Mouse (Mus musculus) cerebellum, adult 11 months (tissue): ENCODE results near the gene Smim27.

Source experiments
- DNase-seq: peaks from one replicate; pipeline ENCODE4 v3.0.0; 2022

The Smim27 gene

GRCm38 (mm10) chr4:40269430-40270032, at the start of gene Smim27, which contains the start of gene Topors:
Gene Smim27, plus strand, starts transcription at chr4:40269579.
Gene Topors, minus strand, starts transcription at chr4:40269850.
- DNase-seq: peak; percentile 89

GRCm38 (mm10) chr4:40220437-40220836, 48.9 kb upstream of the Smim27 start:
- DNase-seq: no peak

DNA sequence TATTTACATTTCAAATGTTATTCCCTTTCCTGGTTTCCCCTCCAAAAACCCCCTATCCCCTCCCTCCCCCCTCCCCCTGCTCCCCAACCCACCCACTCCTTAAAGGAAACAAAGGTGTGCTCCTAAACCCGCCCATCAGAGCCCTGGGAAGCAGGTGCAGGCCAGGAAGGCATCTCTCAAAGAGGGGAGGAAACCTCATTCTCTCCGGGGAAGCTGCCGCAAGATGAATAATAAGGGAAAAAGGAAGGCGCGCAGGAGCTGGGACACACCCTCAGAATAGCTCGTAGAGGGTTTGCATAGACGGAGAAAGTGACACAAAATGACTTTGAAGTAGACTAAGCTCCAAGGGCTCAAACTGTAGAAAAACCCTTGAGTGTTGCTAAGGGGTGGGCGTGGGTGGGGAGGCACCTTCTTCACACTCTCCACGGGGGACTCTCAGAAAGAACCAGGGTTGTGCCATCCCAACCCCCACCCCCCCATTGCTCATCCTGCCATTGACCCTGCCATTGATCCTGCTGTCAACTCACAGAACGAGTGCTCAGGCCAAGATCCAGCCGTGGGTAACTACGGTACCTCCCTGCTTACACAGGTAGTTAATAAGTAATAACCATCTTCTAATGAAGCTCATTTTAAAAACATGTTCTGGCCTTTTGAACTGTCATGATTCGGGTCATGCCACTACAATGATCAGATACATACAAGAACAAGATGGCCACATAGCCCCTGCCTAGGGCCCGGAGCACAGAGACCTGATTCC, 48.2 kb upstream of the Smim27 start:
- no peak for DNase-seq

- DNase-seq: no peak
These were observed 47.3 kb upstream of the Smim27 start for GRCm38 (mm10) chr4:40221876-40222585.

DNA sequence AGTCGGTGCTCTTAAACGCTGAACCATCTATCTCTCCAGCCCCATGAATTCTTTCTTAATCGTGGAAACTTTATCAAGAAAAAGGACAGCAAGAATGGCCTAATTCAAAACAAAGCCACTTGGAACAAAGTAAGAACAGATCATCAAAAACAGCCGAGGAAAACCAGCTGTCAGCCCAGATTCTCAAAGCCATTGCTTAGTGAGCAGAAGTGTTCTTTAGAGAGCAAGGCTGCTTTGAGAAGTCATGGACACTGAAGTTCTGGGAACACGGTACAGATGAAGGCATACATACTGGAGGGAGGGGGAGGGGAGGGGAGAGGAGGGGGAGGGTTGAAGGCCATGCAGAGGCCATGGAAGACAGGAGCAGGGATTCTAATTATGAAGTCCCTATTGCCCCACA, 43.3 kb upstream of the Smim27 start:
- no peak for DNase-seq

GRCm38 (mm10) chr4:40227131-40227530, 42.2 kb upstream of the Smim27 start:
- no peak for DNase-seq

- no peak for DNase-seq
These were observed 41.5 kb upstream of the Smim27 start for GRCm38 (mm10) chr4:40227886-40228285.

- DNase-seq: no peak
These were observed 39.7 kb upstream of the Smim27 start for GRCm38 (mm10) chr4:40229723-40230122.

DNA sequence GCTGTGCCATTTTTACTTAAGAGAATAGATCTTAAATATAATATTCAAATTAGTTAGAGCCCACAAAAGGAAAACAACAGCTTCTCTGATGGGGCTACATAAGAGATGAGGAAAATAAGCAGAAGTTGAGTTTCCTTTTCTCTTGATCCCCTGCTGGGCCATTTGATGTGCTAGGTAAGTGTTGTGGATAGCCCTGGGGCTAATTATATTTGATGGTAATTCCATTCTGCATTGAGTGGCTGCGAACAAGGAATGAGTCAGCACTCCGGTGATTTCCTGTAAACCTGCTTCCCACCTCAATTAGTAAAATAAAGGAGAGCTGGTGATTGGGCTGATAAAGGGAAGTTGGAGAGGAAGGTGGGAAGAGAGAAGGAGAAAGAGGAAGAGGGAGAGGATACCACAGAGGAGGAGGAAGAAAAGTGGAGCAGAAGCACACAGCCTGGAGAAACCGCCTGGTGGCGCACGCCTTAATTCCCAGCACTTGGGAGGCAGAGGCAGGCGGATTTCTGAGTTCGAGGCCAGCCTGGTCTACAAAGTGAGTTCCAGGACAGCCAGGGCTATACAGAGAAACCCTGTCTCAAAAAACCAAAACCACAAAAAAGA, 36.2 kb upstream of the Smim27 start:
- no peak for DNase-seq

DNA sequence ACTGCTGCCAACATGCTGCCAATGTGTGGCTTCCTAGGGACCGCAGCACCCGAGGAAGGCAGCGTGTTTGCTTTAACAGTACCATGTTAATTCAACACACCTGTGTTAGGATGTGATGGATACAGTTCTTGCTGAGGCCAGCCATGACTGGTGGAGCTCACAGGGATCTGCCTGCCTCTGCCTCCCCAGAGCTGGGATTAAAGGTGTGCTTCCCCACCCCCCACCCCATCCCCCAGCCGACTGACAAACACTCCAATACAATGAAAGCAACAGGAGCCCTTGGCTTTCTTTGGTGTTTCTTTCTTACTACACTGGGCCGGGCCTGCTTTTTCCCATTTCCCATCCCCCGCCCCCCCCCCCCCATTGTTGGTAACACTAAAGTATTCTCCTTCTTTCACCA, 35.1 kb upstream of the Smim27 start:
- DNase-seq: no peak

DNA sequence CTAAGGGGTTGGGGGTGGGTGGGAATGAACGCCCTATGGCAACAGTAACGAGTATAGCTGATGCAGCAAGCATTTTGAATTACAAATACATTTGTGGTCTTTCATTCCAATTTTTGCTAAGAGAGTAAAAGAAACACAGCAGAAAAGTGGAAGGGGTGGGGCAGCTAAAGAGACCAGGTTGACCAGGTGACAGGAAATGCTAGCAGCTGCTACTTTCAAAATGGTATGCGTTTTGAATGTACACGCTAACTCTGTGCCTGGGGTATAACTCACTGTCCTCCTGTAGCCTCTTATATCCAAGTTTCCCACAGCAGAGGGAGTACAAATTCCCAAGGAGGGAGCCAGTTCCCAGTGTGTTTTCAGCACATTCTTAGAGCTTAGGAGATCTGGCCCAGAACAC, 32.5 kb upstream of the Smim27 start:
- no peak for DNase-seq

GRCm38 (mm10) chr4:40238483-40239408, 30.6 kb upstream of the Smim27 start:
- DNase-seq: no peak

DNA sequence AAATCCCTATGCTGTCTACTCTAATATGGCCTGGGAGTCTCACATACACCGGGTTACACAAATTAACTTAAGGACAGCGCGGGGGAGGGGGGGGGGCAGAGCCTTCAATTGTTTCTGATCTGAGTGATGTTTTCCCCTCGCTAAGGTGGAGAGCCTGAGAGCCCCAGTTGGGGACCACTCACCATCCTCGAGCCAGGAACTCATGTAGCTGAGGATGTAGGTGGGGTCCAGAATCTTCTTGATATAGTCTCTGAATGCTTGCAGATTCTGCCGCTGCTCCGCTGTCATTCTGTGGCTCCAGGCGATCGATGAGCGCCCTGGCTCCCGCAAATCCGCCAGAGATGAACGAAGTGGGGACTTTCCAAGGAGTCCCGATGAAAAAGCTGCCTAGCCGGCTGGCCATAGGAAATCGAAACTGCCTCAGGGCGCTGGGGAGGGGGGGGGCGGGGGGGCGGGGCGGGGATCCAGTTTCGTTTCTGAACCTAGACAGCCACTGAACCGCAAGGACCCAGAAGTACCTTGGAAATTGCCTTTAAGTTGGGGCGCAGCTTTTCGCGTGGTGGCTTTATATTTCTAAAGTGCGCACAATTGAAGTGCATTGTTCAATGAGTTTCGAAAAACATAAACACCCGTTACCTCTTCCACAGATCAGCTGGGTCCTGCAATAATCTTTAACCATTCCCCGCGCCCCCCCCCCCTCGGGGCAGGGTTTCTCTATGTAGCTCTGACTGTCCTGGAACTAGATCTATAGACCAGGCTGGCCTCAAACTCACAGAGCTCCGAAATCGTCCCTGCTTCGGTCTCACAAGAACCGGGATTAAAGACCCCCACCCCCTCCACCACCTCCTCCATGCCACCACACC, 29.7 kb upstream of the Smim27 start, which contains the start of gene Ddx58:
Gene Ddx58, minus strand, starts transcription at position 420 of the 863 bp plus-strand sequence.
- no peak for DNase-seq

GRCm38 (mm10) chr4:40240272-40240744, 29.1 kb upstream of the Smim27 start:
- DNase-seq: no peak

DNA sequence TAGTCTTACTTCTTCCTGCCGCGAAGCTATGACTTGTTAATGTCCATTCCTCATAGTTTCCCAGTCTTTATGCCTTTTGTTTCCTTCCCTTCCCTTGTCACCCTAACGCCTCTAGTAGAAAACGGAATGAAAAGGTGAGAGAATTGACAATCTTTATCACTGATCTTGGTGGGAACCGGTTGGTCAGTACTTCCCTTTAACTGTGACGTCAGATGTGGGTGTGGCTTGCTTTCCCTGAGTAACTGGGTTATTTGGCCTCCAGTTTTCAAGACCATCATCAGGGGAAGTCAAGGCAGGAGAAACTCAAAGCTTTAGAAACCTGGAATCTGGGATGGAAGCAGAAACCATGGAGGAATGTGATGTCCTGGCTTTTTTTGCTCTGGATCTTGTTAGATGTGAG, 27.5 kb upstream of the Smim27 start:
- no peak for DNase-seq

DNA sequence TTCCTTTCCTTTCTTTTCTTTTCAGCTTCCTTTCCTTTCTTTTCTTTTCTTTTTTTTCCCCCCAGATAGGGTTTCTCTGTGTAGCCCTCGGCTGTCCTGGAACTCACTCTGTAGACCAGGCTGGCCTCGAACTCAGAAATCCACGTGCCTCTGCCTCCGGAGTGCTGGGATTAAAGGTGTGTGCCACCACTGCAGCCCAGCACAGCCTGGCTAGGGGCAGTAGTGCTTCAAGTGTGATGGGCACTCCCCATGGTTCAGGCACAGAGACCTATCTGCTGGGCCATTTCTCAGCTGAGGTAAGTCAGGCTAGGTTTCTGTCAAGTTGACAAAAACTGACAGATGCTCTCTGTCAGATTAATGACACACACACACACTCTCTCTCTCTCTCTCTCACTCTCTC, 26.4 kb upstream of the Smim27 start:
- DNase-seq: no peak

- DNase-seq: no peak
These were observed 25.3 kb upstream of the Smim27 start for GRCm38 (mm10) chr4:40244035-40244434.

GRCm38 (mm10) chr4:40250984-40251383, 18.4 kb upstream of the Smim27 start:
- no peak for DNase-seq

GRCm38 (mm10) chr4:40253766-40254165, 15.6 kb upstream of the Smim27 start:
- DNase-seq: no peak

DNA sequence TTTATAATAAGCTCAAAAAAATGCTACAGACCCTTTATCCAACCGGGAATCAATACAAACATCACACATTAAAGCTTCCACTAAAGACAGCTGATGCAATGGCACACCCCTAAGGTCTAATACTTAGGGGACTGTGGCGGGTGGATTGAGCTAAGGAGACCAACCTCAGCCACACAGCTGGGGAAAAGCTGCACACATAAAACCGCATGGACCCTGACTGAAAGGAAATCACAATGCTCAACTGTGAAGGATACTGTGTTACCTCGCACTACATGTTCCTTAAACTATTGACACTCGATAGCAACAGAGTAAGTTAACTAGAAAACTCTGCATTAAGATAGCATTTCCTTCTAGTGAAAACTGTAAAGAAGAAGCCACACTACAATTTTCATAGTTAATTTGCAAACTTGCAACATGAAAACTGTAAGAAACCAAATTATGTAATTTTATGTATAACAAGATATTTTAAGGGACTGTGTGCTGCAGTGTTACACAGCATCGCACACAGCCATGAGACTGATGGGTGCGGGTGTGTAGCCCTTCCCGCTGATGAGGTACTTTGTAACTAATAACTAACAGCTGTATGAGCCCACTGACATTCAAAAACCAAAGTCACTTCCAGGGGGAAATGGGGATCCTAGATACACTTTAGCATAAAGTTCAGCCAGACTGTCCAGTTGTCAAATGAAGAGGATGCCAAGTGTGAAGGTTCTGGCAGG, 14.8 kb upstream of the Smim27 start:
- DNase-seq: no peak
